Mouse (Mus musculus) forebrain, embryonic 14.5 days (tissue): ENCODE measurements around the gene Nmur1. TPM values are rescaled to one million over a fixed set of nuclear protein-coding genes. Genes with fewer than 3 reads are reported as not detected.

Source experiments
- ATAC-seq: fragments of 200-750 bp; cut with Nextera tagmentation; 2 replicates; pipeline ENCODE4 v1.8.0; 2017; ENCODE audit warnings: mild to moderate bottlenecking, moderate library complexity
- DNase-seq: peaks from one replicate; pipeline ENCODE4 v3.0.0-alpha.2; 2015; ENCODE audit warnings: low spot score
- H3K27ac ChIP-seq: fragments of 300-500 bp; sonication (generic); 2 replicates; pipeline ENCODE4 v1.5.1; 2014; ENCODE audit warnings: low read depth, mild to moderate bottlenecking, control low read depth, low read length, moderate library complexity
- H3K27me3 ChIP-seq: fragments of 300-500 bp; sonication (generic); replicated peaks from 2 replicates; pipeline ENCODE4 v1.6.1; 2014; ENCODE audit warnings: low read length, control low read depth, mixed read lengths; ENCODE audit not compliant: control insufficient read depth, insufficient read depth
- H3K36me3 ChIP-seq: fragments of 300-500 bp; sonication (generic); 2 replicates; pipeline ENCODE4 v1.6.1; 2014; ENCODE audit warnings: low read length, control low read depth; ENCODE audit not compliant: control insufficient read depth, insufficient read depth
- H3K4me1 ChIP-seq: fragments of 300-500 bp; sonication (generic); 2 replicates; pipeline ENCODE4 v1.6.1; 2014; ENCODE audit warnings: antibody characterized with exemption, low read length, control low read depth; ENCODE audit not compliant: control insufficient read depth, insufficient read depth
- H3K4me2 ChIP-seq: fragments of 300-500 bp; sonication (generic); 2 replicates; pipeline ENCODE4 v1.6.1; 2014; ENCODE audit warnings: mild to moderate bottlenecking, control low read depth, low read length
- H3K4me3 ChIP-seq: fragments of 300-500 bp; sonication (generic); 2 replicates; pipeline ENCODE4 v1.5.1; 2014; ENCODE audit warnings: low read depth, low read length, control low read depth
- H3K9ac ChIP-seq: fragments of 300-500 bp; sonication (generic); 2 replicates; pipeline ENCODE4 v1.6.1; 2014; ENCODE audit warnings: mild to moderate bottlenecking, low read length, control low read depth, moderate library complexity
- H3K9me3 ChIP-seq: fragments of 300-500 bp; sonication (generic); replicated peaks from 2 replicates; pipeline ENCODE4 v1.6.1; 2016; ENCODE audit warnings: low read length, control low read depth, mixed read lengths; ENCODE audit not compliant: control insufficient read depth
- WGBS: fragments of 180-500 bp; shearing (Covaris S2); extraction: QIAGEN DNeasy Blood & Tissue Kit; methylation state at CpG from one replicate; pipeline ENCODE4 v1.1.7; 2014; 5-methylcytosine and 5-hydroxymethylcytosine counted together
- polyA plus RNA-seq: library from polyadenylated mRNA; unstranded; fragments of >200 nt; fragmentation: Nextera tagmentation; extraction: Ambion mirVana; gene quantifications from 2 replicates; pipeline ENCODE4 v1.2.1, GENCODE M21; 2014

Gene Nmur1
- polyA plus RNA-seq, 1 experiment from 2014 or later, result not detected

GRCm38 (mm10) chr1:86406914-86407313 is 19.1 kb downstream of the Nmur1 start:
- Histone ChIP-seq H3K36me3 (no peaks in the 10 kb centered on the region), H3K4me1 (no peaks in the 10 kb centered on the region), H3K9ac (no peak overlapping the region), H3K4me2 (no peak overlapping the region), H3K4me3 (no peak overlapping the region), H3K9me3 (no peaks in the 10 kb centered on the region), H3K27me3 (no peaks in the 10 kb centered on the region), H3K27ac (no peak overlapping the region)
- DNase-seq (no peak), ATAC-seq (no peak)
- WGBS, result 77% methylated on average over 8 of the region's 8 CpGs

GRCm38 (mm10) chr1:86406313-86406712 is 19.7 kb downstream of the Nmur1 start:
- H3K27me3 ChIP-seq, result no peaks in the 10 kb centered on the region
- DNase-seq, result no peak
- no peak overlapping the region for H3K27ac ChIP-seq
- H3K4me2 ChIP-seq, result no peak overlapping the region
- H3K4me1 ChIP-seq, result no peaks in the 10 kb centered on the region
- no peak overlapping the region for H3K9ac ChIP-seq
- H3K36me3 ChIP-seq, result no peaks in the 10 kb centered on the region
- H3K9me3 ChIP-seq, result no peaks in the 10 kb centered on the region
- WGBS, result 87% methylated on average over 4 of the region's 4 CpGs
- no peak for ATAC-seq
- H3K4me3 ChIP-seq, result no peak overlapping the region

GRCm38 (mm10) chr1:86404834-86405233 is 21.2 kb downstream of the Nmur1 start:
- Histone ChIP-seq H3K9me3 (no peaks in the 10 kb centered on the region), H3K27ac (no peak overlapping the region), H3K27me3 (no peaks in the 10 kb centered on the region), H3K36me3 (no peaks in the 10 kb centered on the region), H3K4me2 (no peak overlapping the region), H3K4me3 (no peak overlapping the region), H3K9ac (no peak overlapping the region), H3K4me1 (no peaks in the 10 kb centered on the region)
- ATAC-seq (no peak), DNase-seq (no peak)
- WGBS, result 62% methylated on average over 5 of the region's 5 CpGs

- H3K36me3 ChIP-seq, result no peaks in the 10 kb centered on the region
- no peak overlapping the region for H3K27ac ChIP-seq
- no peaks in the 10 kb centered on the region for H3K27me3 ChIP-seq
- WGBS, result 81% methylated on average over 8 of the region's 8 CpGs
- no peaks in the 10 kb centered on the region for H3K4me1 ChIP-seq
- DNase-seq (no peak), ATAC-seq (no peak)
- H3K4me3 ChIP-seq, result no peak overlapping the region
- no peak overlapping the region for H3K4me2 ChIP-seq
- no peaks in the 10 kb centered on the region for H3K9me3 ChIP-seq
- H3K9ac ChIP-seq, result no peak overlapping the region
Measured at GRCm38 (mm10) chr1:86400096-86400754, 25.8 kb downstream of the Nmur1 start.

- 84% methylated on average over 3 of the region's 3 CpGs for WGBS
- Histone ChIP-seq H3K4me3 (no peak overlapping the region), H3K4me2 (no peak overlapping the region), H3K4me1 (no peaks in the 10 kb centered on the region), H3K27ac (no peak overlapping the region), H3K9me3 (no peaks in the 10 kb centered on the region), H3K36me3 (no peaks in the 10 kb centered on the region), H3K27me3 (no peaks in the 10 kb centered on the region), H3K9ac (no peak overlapping the region)
- no peak for ATAC-seq
- no peak for DNase-seq
Measured at GRCm38 (mm10) chr1:86399322-86399721, 26.7 kb downstream of the Nmur1 start.

- ATAC-seq (no peak), DNase-seq (no peak)
- H3K27me3 ChIP-seq, result no peaks in the 10 kb centered on the region
- 74% methylated on average over 7 of the region's 7 CpGs for WGBS
- H3K9me3 ChIP-seq, result no peaks in the 10 kb centered on the region
- no peaks in the 10 kb centered on the region for H3K36me3 ChIP-seq
- no peaks in the 10 kb centered on the region for H3K4me1 ChIP-seq
- H3K9ac ChIP-seq, result no peak overlapping the region
- H3K27ac ChIP-seq, result no peak overlapping the region
- no peak overlapping the region for H3K4me2 ChIP-seq
- no peak overlapping the region for H3K4me3 ChIP-seq
Measured at GRCm38 (mm10) chr1:86398222-86398621, 27.8 kb downstream of the Nmur1 start.

GRCm38 (mm10) chr1:86397621-86398020 is 28.4 kb downstream of the Nmur1 start:
- no peak for DNase-seq
- no peaks in the 10 kb centered on the region for H3K4me1 ChIP-seq
- no peak overlapping the region for H3K27ac ChIP-seq
- no peaks in the 10 kb centered on the region for H3K27me3 ChIP-seq
- H3K4me2 ChIP-seq, result no peak overlapping the region
- no peak overlapping the region for H3K4me3 ChIP-seq
- ATAC-seq, result no peak
- H3K36me3 ChIP-seq, result no peaks in the 10 kb centered on the region
- H3K9me3 ChIP-seq, result no peaks in the 10 kb centered on the region
- WGBS, result 88% methylated on average over 8 of the region's 8 CpGs
- H3K9ac ChIP-seq, result no peak overlapping the region

- no peaks in the 10 kb centered on the region for H3K4me1 ChIP-seq
- no peak overlapping the region for H3K4me2 ChIP-seq
- no peak overlapping the region for H3K9ac ChIP-seq
- no peak overlapping the region for H3K4me3 ChIP-seq
- no peaks in the 10 kb centered on the region for H3K9me3 ChIP-seq
- no peaks in the 10 kb centered on the region for H3K36me3 ChIP-seq
- no peaks in the 10 kb centered on the region for H3K27me3 ChIP-seq
- no peak overlapping the region for H3K27ac ChIP-seq
- ATAC-seq, result no peak
- DNase-seq, result no peak
- WGBS, result 68% methylated on average over 7 of the region's 7 CpGs
Measured at GRCm38 (mm10) chr1:86395897-86396296, 30.1 kb downstream of the Nmur1 start.

- H3K27me3 ChIP-seq, result no peaks in the 10 kb centered on the region
- no peak for DNase-seq
- no peaks in the 10 kb centered on the region for H3K4me1 ChIP-seq
- H3K27ac ChIP-seq, result no peak overlapping the region
- no peaks in the 10 kb centered on the region for H3K36me3 ChIP-seq
- 87% methylated on average over 3 of the region's 3 CpGs for WGBS
- H3K4me3 ChIP-seq, result no peak overlapping the region
- no peaks in the 10 kb centered on the region for H3K9me3 ChIP-seq
- no peak overlapping the region for H3K4me2 ChIP-seq
- no peak overlapping the region for H3K9ac ChIP-seq
- ATAC-seq, result no peak
Measured at GRCm38 (mm10) chr1:86394246-86394645, 31.8 kb downstream of the Nmur1 start.
